Mouse (Mus musculus): ENCODE measurements around the gene Glrx2. TPM values are rescaled to one million over a fixed set of nuclear protein-coding genes. Genes with fewer than 3 reads are reported as not detected.

Glrx2 gene
- total and polyA plus RNA-seq, 2 experiments from 2014 or later: 33.0 to 114 TPM

GRCm38 (mm10) chr1:143740581-143740980 lies 24.4 kb downstream of the Glrx2 start:
- H3K36me3 ChIP-seq (ENCODE audit: insufficient read depth, low read length): peaks cover 8% of the 10 kb centered on the region; the same call in 1 of the 2 replicates
- peak overlapping the region; percentile 80; the same call in 1 of the 2 replicates for H3K4me2 ChIP-seq (ENCODE audit: low read depth, low read length)
- H3K27ac ChIP-seq: no peak overlapping the region
- DNase-seq (ENCODE audit: low spot score) (no peak), ATAC-seq (no peak)
- no peaks in the 10 kb centered on the region for H3K9me3 ChIP-seq (ENCODE audit: low read length)
- H3K4me1 ChIP-seq (ENCODE audit: insufficient read depth, low read length): no peaks in the 10 kb centered on the region
- H3K27me3 ChIP-seq (ENCODE audit: insufficient read depth, low read length): no peaks in the 10 kb centered on the region
- H3K4me3 ChIP-seq (ENCODE audit: low read length): no peak overlapping the region
- no peak overlapping the region for H3K9ac ChIP-seq (replicated peaks; ENCODE audit: low read length)
- WGBS: 77% methylated on average over 9 of the region's 10 CpGs
- TF ChIP-seq CTCF (IDR thresholded peaks at IDR 0.05; ENCODE audit: low read depth): no peak

GRCm38 (mm10) chr1:143741331-143741730 lies 25.2 kb downstream of the Glrx2 start:
- no peak overlapping the region for H3K9ac ChIP-seq (replicated peaks; ENCODE audit: low read length)
- no peaks in the 10 kb centered on the region for H3K4me1 ChIP-seq (ENCODE audit: insufficient read depth, low read length)
- H3K36me3 ChIP-seq (ENCODE audit: insufficient read depth, low read length): peaks cover 15% of the 10 kb centered on the region; the same call in 1 of the 2 replicates
- DNase-seq (ENCODE audit: low spot score) (no peak), ATAC-seq (no peak)
- H3K4me2 ChIP-seq (ENCODE audit: low read depth, low read length): no peak overlapping the region
- TF ChIP-seq CTCF (IDR thresholded peaks at IDR 0.05; ENCODE audit: low read depth): no peak
- H3K27me3 ChIP-seq (ENCODE audit: insufficient read depth, low read length): no peaks in the 10 kb centered on the region
- H3K9me3 ChIP-seq (ENCODE audit: low read length): no peaks in the 10 kb centered on the region
- WGBS: 86% methylated on average over 5 of the region's 5 CpGs
- H3K4me3 ChIP-seq (ENCODE audit: low read length): no peak overlapping the region
- no peak overlapping the region for H3K27ac ChIP-seq

GRCm38 (mm10) chr1:143742186-143742585 lies 26.0 kb downstream of the Glrx2 start:
- H3K27ac ChIP-seq: no peak overlapping the region
- H3K36me3 ChIP-seq (ENCODE audit: insufficient read depth, low read length): peaks cover 16% of the 10 kb centered on the region; the same call in 1 of the 2 replicates
- DNase-seq (ENCODE audit: low spot score) (peak; percentile 8), ATAC-seq (no peak)
- no peak overlapping the region for H3K4me3 ChIP-seq (ENCODE audit: low read length)
- no peak for TF ChIP-seq CTCF (IDR thresholded peaks at IDR 0.05; ENCODE audit: low read depth)
- no peaks in the 10 kb centered on the region for H3K27me3 ChIP-seq (ENCODE audit: insufficient read depth, low read length)
- no peaks in the 10 kb centered on the region for H3K4me1 ChIP-seq (ENCODE audit: insufficient read depth, low read length)
- WGBS: 38% methylated on average over 6 of the region's 6 CpGs
- H3K4me2 ChIP-seq (ENCODE audit: low read depth, low read length): no peak overlapping the region
- H3K9me3 ChIP-seq (ENCODE audit: low read length): no peaks in the 10 kb centered on the region
- H3K9ac ChIP-seq (replicated peaks; ENCODE audit: low read length): no peak overlapping the region

GRCm38 (mm10) chr1:143745871-143746270 lies 29.7 kb downstream of the Glrx2 start:
- Histone ChIP-seq H3K4me1 (ENCODE audit: insufficient read depth, low read length) (no peaks in the 10 kb centered on the region), H3K9me3 (ENCODE audit: low read length) (no peaks in the 10 kb centered on the region), H3K27me3 (ENCODE audit: insufficient read depth, low read length) (no peaks in the 10 kb centered on the region), H3K27ac (no peak overlapping the region), H3K9ac (replicated peaks; ENCODE audit: low read length) (no peak overlapping the region), H3K4me3 (ENCODE audit: low read length) (no peak overlapping the region), H3K4me2 (ENCODE audit: low read depth, low read length) (no peak overlapping the region), H3K36me3 (ENCODE audit: insufficient read depth, low read length) (peaks cover 16% of the 10 kb centered on the region; the same call in 1 of the 2 replicates)
- no peak for ATAC-seq
- DNase-seq (ENCODE audit: low spot score): no peak
- no peak for TF ChIP-seq CTCF (IDR thresholded peaks at IDR 0.05; ENCODE audit: low read depth)
- 93% methylated on average over 10 of the region's 10 CpGs for WGBS

GRCm38 (mm10) chr1:143762159-143762558 lies 46.0 kb downstream of the Glrx2 start:
- no peak for TF ChIP-seq CTCF (IDR thresholded peaks at IDR 0.05; ENCODE audit: low read depth)
- H3K27ac ChIP-seq: no peak overlapping the region
- ATAC-seq: no peak
- peaks cover 63% of the 10 kb centered on the region; the same call in 1 of the 2 replicates for H3K36me3 ChIP-seq (ENCODE audit: insufficient read depth, low read length)
- H3K9me3 ChIP-seq (ENCODE audit: low read length): no peaks in the 10 kb centered on the region
- H3K4me2 ChIP-seq (ENCODE audit: low read depth, low read length): no peak overlapping the region
- H3K9ac ChIP-seq (replicated peaks; ENCODE audit: low read length): no peak overlapping the region
- H3K4me1 ChIP-seq (ENCODE audit: insufficient read depth, low read length): no peaks in the 10 kb centered on the region
- no peak overlapping the region for H3K4me3 ChIP-seq (ENCODE audit: low read length)
- H3K27me3 ChIP-seq (ENCODE audit: insufficient read depth, low read length): no peaks in the 10 kb centered on the region
- DNase-seq (ENCODE audit: low spot score): no peak
- 92% methylated on average over 8 of the region's 8 CpGs for WGBS

GRCm38 (mm10) chr1:143764443-143764842 lies 48.3 kb downstream of the Glrx2 start:
- ATAC-seq (no peak), DNase-seq (ENCODE audit: low spot score) (peak; percentile 17)

GRCm38 (mm10) chr1:143765801-143766200 lies 49.7 kb downstream of the Glrx2 start:
- Histone ChIP-seq H3K4me3 (ENCODE audit: low read length) (no peak overlapping the region), H3K9me3 (ENCODE audit: low read length) (no peaks in the 10 kb centered on the region), H3K9ac (replicated peaks; ENCODE audit: low read length) (no peak overlapping the region), H3K4me1 (ENCODE audit: insufficient read depth, low read length) (no peaks in the 10 kb centered on the region), H3K4me2 (ENCODE audit: low read depth, low read length) (no peak overlapping the region), H3K27me3 (ENCODE audit: insufficient read depth, low read length) (no peaks in the 10 kb centered on the region), H3K36me3 (ENCODE audit: insufficient read depth, low read length) (peaks cover 31% of the 10 kb centered on the region; the same call in 1 of the 2 replicates), H3K27ac (no peak overlapping the region)
- DNase-seq (ENCODE audit: low spot score) (no peak), ATAC-seq (no peak)
- TF ChIP-seq CTCF (IDR thresholded peaks at IDR 0.05; ENCODE audit: low read depth): no peak
- 88% methylated on average over 4 of the region's 4 CpGs for WGBS

More at GRCm38 (mm10) chr1:143764443-143764842, 48.3 kb downstream of the Glrx2 start:
- TF ChIP-seq CTCF (IDR thresholded peaks at IDR 0.05; ENCODE audit: low read depth): peak; percentile 52
- Histone ChIP-seq H3K9ac (replicated peaks; ENCODE audit: low read length) (no peak overlapping the region), H3K9me3 (ENCODE audit: low read length) (no peaks in the 10 kb centered on the region), H3K4me2 (ENCODE audit: low read depth, low read length) (no peak overlapping the region), H3K36me3 (ENCODE audit: insufficient read depth, low read length) (peaks cover 45% of the 10 kb centered on the region; the same call in 1 of the 2 replicates), H3K27me3 (ENCODE audit: insufficient read depth, low read length) (no peaks in the 10 kb centered on the region), H3K4me1 (ENCODE audit: insufficient read depth, low read length) (no peaks in the 10 kb centered on the region), H3K27ac (no peak overlapping the region), H3K4me3 (ENCODE audit: low read length) (no peak overlapping the region)
- 58% methylated on average over 1 of the region's 1 CpGs for WGBS
